Mouse (Mus musculus) ovary, postnatal 10 days (tissue): ENCODE results near the gene Ints6l.
A peak's percentile ranks its signal among the peaks of the same experiment; 100 is the strongest.
"Not testable (repeated sequence)": the region's sequence is repeated elsewhere in the genome, so short reads cannot be mapped to it uniquely, and the experiment has no call there.

Experiments used
- DNase-seq: peaks from one replicate; pipeline ENCODE4 v3.0.0; 2022; ENCODE audit warnings: low spot score

Gene Ints6l

DNA sequence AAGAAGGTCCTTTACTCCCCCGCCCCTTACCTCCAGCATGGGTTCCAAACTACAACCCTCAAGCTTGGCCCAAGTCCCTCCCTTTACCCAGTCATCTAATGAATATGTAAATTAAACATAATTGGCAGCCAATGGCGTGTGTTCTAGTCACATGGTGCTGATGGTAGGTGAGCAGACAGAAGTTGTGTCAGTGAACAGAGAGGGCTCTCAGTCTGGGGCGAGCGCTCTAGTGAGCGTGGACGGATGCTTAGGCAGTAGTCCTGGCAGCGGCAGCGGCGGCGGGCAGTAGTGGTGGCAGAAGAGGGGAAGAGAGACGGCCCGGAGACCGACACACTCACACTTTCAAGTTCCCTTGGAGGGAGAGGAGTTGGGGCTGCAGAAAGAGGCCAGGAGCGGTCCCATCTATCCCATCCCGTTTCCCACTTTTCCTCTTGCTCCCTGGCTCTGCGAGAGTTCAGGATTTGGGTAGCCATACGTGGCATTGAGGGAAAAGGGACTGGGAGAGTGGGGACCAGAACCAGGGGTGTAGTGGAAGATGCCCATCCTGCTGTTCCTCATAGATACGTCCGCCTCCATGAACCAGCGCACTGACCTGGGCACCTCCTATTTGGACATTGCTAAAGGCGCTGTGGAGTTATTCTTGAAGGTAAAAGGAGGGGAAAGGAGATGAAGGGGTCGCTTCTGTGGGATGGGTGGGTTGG, at the start of gene Ints6l:
TSS of gene Ints6l (plus strand) at position 187 of the 701 bp plus-strand sequence.
- peak; percentile 19 for DNase-seq

DNA sequence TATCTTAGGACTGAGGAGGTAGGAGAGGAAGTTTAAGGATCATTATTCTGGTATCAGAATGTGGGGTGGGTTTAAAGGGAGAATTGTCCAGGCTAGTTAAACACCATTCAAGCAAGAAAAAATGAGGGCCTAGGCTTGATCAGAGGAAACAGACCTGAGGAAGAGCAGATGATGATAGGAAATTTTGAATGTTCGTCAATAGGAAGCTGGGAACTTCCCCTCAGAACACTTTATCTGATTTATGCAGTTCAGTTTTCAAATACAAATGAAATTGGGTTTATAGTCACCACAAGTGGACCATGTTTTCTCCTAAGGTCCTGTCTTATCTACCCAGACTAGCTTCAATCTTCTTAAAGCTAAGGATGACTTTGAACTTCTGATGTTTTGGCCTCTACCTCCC, 49.2 kb upstream of the Ints6l start:
- DNase-seq: no peak

DNA sequence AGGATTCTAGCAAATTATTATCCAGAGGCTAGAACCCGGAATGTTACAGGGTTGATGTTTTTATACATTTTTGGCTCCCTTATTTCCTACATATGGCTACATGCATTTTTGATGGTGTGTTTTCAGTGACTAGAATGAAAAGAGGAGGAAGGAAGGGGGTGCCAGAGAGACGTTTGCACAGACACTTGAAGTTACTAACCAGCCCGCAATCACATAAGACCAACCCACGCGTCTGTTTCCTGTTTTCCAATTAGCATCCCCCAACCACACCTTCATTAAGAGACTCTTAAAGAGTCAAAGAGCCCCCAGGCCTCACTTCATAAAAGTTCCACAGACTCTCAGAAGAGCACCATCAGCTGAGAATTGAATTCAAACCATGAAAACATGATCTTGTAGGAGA, 48.5 kb upstream of the Ints6l start:
- DNase-seq: no peak

DNA sequence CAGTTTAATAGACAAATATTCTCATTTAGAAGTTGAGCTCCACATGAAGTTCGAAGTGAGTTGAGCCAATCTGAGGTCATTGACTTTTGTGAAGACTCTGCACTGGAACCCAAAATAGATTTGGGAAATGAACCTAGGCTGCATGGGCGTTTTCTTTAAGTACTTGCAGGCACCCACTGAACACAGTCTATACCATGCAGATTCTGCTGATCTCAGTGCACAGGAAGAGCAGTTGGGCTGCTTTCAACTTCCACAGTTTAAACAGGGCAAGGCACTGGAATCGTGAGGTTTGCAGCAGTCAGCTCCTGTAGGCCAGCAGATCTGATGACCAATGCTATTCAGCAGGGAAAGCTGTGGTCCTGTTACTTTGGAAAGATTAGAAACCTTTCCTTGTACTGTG, 38.4 kb upstream of the Ints6l start:
- no peak for DNase-seq

DNA sequence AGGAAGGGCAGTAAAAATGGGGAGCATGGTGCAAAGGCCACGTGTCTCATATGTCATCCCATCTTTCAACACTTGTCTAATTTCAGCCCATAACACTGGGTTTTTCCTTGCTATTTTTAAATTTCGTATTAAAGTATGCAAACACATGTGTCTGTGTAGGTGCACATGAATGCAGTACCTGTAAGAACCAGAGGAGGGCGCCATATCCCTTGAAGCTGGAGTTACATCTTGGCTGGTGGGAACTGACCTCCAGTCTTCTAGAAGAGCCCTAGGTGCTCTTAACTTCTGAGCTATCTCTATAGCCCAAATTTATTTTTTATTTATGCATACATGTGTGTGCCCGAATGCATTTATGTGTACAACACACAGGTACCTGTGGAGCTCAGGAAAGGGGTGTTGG, 37.1 kb upstream of the Ints6l start:
- DNase-seq: no peak

DNA sequence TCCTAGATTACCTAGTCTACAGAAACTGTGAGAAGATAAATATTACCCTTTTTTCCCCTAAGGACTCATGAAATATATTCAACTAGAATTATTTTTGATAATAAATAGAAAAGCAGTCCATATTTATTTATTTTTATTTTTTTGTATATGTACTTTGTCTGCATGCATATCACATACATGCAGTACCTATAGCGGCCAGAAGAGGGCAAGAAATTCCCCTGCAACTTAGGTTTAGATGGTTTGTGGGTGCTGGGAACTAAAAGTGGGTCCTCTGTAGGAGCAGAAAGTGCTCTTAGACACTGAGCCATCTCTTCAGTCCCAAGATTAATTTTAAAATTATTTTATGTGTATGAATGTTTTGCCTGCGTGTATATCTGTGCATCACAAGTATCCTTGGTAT, 24.1 kb upstream of the Ints6l start:
- no peak for DNase-seq

DNA sequence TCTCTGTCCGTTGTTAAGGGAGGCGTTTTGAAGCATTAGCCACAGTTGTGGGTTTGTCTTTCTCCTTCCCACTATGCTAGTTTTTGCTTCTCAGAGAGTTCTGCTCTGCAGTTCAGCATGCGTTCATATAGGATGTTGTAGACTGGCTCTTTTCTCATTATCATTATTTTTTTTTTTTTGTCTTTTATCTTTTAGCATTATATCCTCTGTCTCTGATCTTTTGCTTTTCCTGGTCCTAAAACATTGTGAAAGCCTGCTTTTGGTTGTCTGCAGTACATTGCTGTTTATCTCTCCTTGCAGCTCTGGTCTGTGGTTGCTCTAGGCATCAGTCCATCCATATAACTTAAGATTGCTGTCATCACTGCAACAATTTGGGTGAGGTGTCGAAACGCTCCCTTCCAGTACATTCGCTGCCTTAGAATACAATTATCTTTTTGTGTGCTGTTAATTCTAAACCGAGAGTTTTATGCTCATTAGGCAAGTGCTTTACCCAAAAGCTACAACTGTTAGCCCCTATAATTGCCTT, 18.8 kb upstream of the Ints6l start:
- no peak for DNase-seq

DNA sequence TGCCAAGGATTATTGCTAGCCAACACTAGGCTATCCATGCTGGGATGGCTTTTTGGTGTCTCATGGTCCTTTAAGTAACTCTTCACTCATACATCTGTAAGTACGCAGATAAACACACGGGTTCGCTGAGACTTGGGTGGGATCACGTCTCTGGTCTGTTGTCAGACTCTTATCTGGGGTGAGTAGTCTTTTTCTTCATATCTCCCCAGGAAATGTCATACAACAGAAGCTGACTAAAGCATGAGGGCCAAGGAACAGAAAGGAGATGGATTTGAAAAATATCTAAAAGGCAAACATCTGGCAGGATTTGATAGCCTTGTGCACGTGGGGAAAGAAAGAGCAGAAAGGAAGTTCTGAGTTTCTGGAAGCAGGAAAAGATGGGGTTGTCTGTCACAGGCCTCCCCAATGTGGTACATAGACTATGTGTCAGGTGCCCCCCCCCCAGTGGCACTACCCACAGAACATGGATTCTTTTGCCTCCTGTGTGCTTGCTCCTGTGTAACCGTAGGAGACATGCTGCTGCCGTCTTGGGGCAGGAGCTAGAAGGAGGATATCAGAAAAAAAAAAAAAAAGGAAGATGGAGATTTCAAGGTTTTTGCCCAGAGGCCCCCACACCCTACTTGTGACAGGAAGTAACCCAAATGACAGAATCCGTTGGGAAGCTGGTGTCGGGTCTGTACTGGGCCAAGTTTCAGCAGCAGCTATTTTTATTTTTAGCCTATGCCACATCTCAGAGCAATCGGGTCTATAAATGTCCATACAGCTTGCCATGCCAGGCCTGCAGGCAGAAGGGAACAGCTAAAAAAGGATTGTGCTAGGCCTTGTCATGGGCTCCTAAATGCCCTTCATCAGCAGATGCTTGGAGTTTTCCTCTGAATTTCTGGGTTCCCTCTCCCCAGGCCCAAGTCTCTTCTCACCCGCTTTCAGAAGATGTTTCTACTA, 7.9 kb upstream of the Ints6l start:
- DNase-seq: no peak

DNA sequence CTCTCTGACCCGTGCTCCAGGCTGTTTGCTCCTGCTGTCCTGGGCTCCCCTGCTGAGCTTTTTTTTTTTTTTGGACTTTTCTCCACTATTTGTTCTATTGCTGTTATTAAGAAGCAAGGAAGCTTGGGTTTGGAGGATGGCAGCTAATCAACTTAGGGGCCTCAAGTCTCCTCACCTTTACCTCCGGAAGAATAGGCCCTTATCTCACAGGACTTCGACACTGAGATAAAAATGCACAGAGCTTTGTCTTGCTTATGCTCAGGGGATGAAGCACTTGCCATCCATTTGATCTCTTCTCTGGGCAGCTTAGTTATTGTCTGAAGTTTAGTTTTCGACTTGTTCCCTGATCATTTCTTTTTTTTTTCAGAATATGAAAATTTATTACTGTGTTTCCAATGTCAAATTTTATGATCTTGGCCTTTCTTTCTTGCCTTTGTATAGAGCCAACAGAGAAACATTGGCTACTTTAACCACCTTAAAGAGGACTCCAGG, 7.1 kb upstream of the Ints6l start, which contains the start of gene Gm2174:
TSS of gene Gm2174 (plus strand) at position 442 of the 492 bp plus-strand sequence.
- DNase-seq: no peak

DNA sequence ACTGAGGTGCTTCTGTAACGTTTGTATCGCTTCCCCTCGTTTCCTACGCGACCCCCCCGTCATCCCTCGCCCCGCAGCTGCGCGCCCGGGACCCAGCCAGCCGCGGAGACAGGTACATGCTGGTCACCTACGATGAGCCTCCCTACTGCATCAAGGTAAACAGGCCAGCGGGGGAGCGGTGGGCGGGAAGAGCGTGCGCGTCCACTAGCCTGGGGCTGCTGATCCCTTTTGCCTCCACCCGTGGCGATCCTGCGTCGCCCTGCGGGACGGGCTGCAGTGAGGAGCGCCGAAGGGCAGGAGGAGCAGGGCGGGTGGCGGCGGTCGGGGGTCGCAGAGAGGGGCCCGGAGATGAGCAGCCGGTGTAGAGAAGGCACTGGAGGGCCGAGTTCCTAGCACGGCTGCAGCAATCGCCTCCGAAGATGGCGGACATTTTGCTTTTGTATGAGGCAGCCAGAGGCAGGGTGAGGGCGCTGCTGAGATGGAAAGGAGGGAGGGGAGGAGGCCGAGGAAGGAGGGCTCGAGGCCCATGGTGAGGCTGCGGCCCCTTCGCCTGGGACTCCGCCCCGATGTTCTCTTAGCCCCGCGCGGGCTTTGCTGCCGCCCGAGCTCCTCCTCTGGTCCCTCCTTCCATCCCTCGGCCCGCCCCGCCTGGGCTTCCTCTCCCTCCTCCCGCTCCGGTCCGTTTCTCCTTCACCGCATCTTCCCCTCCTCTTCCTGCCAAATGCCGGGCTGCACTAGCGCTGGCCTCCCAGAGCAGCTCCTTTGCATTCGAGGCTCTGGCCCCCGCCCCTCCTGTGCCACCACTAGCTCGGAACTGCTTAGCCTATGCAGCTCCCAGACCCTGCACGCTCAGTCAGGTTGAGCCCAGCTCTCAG, 952 bp downstream of the Ints6l start:
- peak; percentile 52 for DNase-seq

DNA sequence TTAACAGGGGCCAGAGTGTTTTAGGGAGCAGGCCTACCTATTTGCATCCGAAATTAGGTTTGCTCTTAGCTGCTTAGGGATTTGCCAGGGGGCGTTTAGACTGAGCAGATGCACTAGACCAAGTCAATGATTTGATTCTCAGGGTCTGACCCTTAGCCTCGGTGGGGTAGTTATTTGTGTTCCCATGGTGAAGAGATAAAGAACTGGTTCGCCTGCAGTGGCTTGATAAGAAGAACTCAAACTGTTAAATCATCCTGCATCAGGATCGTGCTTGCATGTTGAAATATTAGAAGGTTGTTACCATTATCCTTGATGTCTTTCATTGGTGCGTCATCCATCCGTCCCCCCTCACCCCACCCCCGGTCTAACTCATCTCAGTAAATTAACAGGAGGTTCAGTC, 1.7 kb downstream of the Ints6l start:
- no peak for DNase-seq

DNA sequence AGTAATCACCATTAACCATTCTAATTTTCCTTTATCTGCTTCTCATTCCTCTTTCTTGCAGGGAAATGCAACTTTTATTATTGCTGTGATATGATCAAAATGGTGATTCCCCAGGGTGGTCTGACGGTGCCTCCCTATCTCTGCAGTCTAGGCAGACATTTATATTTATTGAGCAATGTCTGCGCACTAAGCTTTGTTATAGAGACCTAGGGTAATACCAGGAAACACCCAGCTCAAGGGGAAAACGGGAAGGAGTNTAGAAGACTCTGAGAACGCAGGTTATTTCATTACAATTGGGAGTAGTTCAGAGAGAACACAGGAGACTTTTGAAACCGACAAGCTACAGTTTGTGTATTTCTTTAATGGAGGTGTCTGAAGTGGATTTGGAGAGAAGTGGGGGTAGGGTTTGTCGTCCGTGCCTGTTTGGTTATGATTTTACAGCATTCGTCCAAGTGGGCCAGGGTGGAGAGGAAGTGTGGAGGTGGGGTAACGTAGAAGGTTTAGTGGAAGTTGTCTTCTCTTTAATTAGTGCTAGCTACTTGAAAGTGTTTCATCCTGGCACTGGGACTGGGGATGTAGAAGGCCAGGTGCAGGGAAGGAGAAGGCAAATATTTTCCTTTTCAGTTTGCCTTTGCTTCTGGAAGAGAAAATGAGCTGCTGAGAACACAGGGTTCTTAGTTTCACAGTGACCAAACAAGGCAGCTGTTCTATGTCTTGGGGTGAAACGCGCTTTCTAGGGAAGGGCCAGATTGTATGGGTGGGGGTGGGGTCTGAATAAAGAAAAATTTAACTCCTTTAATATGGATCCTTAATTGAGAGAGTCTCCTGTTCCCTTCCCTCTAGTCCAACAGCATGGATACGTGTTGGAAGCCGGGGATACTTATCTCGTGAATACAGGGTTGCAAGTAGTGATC, 7.6 kb downstream of the Ints6l start:
- no peak for DNase-seq

DNA sequence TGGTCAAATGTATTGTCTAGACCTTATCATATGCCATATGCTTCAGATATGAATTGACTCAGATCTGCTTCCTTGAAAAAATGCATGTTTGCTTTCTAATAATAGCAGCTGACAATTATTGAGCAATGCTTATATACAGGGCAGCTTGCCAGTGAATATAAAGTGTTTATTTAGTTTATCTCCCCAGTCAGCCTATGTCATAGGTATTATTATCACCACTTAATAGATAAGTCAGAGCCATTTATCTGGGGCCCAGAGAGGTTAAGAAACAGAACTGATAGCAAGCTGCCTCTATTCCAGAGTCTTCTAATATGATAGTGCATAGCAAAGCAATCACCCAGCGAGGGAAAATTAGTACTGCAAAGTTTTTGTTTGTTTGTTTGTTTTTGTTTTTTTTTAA, 10.2 kb downstream of the Ints6l start:
- DNase-seq: no peak

DNA sequence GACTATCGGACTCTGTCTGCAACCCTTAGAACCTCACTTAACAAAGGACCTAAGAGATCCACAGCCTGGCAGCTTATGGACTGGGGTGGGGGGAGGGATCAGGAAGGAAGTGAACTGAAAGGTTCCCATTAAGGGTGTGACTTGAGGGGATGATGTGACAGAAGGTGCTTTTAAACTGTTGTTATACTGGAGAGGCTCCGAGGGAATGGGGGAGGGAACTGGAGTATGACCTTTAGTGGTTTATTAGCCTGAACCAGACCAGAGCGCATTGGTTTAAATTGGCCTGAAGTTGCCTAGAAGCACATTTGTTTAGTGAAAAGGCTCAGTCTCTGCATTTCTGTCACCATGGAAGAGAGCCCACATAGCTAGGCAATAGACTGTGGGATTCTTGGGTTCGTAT, 13.0 kb downstream of the Ints6l start:
- no peak for DNase-seq

DNA sequence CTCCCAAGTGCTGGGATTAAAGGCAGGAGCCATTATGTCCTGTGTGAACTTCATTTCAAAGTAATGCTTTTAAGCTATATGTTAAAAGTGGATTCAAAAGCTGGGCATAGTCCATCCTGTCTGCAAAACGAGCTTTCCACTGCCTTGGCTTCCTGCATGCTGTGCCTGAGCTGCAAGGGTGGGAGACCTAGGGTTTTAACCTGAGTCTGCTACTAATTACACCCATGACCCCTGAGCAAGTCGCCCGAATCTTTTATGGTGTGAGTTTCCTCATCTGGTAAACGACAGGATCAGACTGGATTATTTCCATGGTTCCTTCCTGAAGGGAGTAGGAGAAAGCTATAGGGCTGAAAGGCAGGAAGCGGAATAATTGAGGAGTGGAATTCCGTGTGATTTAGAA, 13.8 kb downstream of the Ints6l start:
- DNase-seq: no peak

DNA sequence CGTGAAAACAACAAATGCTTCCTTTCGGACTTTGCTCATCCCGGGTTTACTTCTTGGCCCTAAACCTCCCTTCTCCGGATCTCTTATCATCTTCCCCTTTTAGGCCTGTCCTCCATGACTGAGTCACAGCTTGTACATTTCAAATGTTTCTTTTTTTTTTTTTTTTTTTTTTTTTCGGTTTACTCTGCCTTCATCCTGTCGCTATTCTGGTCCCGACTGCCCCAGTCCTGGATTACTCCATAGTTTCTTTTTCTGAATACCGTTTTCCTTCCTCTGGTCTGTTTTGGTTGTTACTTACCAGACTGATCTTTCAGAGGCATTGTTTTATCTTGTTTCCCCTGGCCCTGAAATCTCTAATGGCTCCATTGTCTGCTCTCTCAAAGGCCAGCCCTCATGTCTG, 19.4 kb downstream of the Ints6l start:
- no peak for DNase-seq

DNA sequence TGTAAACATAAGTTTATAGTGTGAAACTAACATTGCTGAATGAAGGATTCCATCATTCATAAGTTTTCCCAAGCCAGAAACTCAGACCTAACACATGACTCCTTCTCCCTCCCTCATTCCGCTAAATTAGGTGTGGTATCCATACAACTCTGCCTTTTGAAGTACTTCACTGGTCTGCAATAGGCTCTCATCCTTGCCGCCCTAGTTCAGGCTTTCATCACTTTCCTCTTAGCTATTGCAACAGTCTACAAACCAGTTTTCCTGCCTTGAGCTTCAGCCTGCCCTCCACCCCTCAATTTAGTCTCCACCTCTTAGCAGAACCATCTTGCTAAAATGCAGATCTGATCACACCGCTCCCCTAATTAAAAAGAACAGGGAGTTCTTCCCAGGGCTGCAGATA, 22.9 kb downstream of the Ints6l start:
- no peak for DNase-seq

DNA sequence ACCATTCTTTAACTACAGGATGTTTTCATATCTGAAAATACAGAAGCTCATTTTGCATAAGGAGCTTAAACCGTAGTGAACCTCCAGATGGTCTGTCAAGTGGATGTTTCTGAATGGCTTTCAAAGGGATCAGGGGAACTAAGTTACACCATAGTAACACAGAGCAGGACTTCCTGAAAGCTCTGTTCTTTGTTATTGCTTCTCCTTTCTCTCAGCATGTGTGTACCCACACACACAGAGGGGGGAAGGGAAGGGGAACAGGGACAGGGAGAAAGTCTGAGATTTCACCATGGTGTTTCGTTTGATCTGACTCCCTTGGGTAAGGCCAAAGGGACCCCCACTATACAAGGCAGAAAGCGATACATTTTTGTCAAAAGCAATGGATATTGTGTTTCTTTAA, 27.2 kb downstream of the Ints6l start:
- no peak for DNase-seq

DNA sequence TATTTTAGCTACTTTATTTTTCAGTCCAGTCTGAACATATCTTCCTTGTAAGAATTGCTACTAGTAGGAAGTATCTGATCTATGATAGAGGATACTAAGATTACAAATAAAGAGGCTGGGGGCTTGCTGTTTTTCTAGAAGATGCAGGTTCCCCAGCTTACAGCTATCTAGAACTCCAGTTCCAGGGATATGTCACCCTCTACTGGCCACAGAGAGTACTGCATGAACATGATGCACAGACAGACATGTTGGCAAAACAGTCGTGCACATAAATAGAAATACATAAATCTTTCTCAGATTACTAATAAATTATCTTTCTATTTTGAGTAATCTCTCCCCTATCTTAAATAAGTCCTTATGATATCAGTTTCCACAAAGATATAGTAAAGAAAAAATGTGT, 35.1 kb downstream of the Ints6l start:
- DNase-seq: peak; percentile 16

DNA sequence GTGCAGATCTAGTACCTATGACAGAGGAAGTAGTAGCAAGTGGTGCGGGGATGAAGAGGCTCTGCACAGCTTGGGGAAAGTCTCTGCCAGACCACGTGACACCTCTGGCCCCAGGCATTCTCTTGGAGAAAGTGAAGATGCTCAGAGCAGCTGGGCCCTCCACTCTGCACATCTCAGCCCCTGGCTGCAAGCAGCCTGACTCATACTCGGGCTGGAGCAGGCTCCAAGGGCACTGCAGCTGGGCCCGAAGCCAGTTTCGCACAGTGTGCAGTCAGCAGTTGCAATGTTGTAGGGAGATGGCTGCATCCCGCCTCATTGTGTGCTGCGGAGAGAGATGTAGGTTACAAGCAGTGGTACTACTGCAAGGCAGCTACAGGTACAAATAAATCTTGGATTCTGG, 42.6 kb downstream of the Ints6l start:
- no peak for DNase-seq

DNA sequence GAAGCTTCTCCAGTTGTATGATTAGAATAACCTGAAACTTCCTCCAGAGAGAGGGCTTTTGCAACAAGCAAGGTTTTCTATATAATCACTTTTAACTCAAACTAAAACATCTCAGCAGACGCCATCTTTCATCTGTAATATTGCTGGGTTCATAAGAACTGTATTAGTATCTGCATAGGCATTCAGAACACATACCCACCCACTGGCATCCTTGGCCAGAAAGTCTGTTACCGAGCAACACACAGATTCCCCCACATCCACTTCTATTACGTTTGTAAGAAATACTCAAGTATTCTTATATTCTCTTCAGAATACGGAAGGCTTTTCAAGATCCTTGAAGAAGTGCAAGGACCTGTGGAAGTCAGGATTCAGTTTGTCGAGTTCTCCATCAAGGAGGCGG, 69.8 kb downstream of the Ints6l start, which contains the start of gene Gm10477:
TSS of gene Gm10477 (plus strand) at position 301 of the 400 bp plus-strand sequence.
- DNase-seq: not testable (repeated sequence)
